Mouse (Mus musculus): ENCODE measurements around the gene Lamtor2. TPM values are rescaled to one million over a fixed set of nuclear protein-coding genes. Genes with fewer than 3 reads are reported as not detected.
"Not testable (repeated sequence)": the region's sequence is repeated elsewhere in the genome, so short reads cannot be mapped to it uniquely, and the experiment has no call there.

The Lamtor2 gene
- 10 to 100 TPM; 87.3 to 94.0 TPM for total RNA-seq (2021)

DNA sequence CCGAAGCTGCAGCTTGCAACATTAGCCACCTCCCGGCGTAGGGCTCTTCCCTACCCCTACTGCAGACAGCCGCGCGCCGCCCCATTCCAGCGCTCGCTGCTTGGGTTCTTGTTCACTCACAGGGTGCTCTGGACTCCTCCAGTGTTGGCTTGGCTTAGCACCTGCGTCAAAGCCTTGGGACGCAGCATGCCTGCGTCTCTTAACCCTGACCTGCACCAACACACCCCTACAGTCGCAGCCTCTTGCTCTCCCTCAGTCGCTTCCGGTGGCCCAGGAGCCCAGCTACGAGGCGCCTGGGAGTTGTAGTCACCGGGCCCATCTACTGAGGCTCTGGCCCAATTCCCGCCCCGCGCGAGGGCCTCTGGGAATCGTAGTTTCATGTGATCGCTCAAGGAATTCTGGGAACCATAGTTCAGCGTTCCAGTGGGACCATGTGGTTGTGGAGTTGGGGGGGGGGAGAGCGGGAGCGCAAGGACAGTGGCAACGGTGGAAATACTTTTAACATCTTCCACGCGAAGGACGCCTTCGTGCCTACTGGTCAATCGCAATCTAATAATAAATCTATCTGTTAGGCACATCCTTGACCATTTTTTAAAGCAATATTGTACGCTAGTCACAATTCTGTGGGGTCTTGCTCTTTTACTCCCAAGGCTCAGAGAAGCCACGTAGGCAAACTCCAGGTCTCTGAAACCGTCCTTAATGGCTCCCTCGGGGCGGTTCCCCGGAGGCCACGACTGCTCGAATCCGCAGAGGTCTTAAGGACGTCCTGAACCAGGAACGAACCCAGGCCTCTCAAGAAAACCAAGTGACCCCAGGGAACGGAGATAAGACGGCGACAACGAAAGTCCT, at the start of gene Lamtor2:
Lamtor2 (minus strand) TSS at position 399 of the 849 bp plus-strand sequence.
- intact Hi-C loops (cut with DNase I), result no loop called here
- peak; percentile 99 for DNase-seq

DNA sequence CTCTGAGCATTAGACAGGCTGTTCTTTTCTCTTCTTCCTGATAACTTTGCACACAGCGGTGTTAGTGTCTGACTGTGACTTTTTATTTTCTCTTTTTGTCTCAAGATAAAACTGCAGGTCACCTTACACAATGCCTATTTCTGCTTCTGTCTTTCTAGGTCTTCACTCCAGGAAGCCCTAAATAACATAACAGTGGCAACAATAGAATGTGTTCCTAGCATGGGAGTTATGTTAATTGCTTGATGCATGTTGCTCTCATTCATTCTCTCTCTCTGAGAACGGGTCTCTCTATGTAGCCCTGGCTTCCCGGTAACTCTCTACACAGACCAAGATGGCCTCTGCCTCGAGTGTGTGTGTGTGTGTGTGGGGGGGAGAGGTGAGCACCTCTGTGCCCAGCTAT, 49.6 kb upstream of the Lamtor2 start:
- intact Hi-C loops (cut with DNase I), result no loop called here
- no peak for DNase-seq

DNA sequence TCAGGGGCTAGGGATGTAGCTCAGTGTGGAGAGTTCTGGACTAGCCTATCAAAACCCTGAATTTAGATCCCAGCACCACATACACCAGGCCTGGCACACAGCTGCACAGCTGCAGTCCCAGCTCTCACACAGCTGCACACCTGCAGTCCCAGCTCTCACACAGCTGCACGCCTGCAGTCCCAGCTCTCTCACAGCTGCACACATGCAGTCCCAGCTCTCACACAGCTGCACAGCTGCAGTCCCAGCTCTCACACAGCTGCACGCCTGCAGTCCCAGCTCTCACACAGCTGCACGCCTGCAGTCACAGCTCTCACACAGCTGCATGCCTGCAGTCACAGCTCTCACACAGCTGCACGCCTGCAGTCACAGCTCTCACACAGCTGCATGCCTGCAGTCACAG, 43.7 kb upstream of the Lamtor2 start:
- DNase-seq; intact Hi-C loops (cut with DNase I): not testable (repeated sequence)

DNA sequence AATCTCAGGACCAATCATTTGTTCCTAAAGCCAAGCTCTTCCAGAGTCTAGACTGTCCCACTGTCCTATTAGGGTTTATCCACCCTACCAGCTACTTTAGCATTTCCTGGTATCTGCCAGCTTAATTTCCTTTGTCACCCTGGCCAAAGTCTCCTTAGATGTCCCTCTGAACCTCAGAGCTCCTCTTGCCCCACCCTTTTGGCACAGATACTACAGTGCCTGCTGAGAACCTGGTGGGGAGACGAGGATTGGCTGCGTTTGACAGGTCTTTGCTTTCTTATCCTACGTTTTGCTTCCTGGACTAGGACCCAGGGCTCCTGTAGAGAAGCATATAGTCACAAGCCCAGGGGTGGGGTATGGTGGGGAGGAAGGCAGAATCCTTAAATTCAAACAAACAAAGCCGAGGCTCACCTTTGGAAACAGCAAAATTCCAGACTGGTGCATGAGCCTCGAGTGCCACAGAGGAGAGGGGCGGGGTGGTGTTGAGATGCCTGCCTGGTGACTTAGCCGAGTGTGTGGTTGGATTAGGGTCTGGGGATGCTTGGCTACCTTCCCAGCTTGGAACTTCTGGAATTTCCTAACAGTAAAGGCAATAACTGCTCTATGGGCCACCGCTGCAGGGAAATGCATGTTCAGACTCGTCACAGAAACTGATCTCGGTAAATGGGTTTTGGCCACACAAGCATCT, 41.2 kb upstream of the Lamtor2 start:
- DNase-seq, result no peak
- intact Hi-C loops (cut with DNase I), result loop anchor here (5.0 kb wide), 2 partner anchors 48 to 143 kb away; no protein-coding TSS in a partner anchor

DNA sequence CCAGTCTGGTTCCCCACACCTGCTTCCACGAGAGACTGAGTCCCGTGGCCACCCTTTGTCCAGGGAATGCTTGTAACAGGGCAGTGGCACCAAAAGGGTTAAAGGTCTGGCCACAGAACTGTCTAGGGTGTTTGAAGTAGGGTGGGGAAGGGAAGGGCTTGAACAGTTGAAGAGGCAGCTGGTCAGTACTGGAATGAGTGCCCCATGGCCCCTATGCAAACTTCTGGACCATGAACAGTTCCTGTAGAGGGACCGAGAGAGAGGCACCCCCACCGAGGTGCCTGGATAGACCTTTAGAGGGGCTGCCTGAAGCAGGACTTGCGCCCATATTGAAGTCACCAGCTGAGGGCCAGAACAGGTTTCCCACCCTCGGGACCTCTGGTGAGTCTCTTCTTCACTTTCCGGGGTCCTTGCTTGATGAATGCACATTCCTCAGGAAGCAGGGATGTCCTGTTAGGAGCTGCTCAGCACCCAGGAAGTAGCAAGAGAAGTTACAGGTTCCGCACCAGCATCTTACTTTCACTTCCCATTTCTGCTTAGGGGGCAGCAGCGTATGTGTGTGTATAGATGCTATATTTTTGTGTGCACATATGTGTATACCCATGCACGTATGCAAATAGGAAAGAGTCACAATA, 40.2 kb upstream of the Lamtor2 start:
- peak in 1 of 2 experiments; percentile 9 for DNase-seq
- intact Hi-C loops (cut with DNase I), result loop anchor here (5.0 kb wide), 2 partner anchors 49 to 144 kb away; no protein-coding TSS in a partner anchor

DNA sequence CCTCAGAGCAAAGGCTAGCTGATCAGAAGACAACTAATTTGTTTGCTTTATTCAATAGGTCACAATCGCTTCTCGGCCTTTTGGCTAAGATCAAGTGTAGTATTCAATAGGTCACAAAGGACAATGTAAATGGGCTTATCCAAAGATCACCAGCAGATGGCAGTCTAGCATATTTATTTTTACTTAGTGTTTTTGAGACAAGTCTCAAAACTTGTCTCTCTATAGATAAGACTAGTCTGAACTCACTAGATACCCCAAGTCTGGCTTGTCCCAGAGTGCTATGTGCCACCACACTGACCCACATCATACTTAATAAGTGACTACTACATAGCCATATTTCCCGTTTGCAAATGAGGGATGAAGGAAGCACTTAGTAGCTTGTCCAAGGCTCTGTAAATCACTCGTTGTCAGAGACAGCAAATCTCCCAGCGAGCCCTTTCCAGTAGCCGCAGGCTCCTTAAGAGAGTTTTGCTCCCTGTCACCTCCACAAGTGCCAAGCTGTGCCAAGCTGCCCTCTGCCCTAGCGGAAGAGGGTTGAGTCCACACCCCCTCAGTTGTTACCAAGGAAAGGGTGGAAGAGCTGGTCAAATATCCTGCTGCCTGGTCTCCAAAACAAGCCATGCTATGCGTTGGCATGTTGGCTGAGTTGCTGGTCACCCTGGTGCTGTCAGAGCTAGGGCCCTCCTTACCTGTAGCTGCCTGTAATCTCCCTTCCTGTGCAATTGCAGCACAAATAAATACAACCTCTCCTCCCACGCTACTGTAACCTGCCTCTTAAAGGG, 39.3 kb upstream of the Lamtor2 start:
- intact Hi-C loops (cut with DNase I), result loop anchor here (5.0 kb wide), 2 partner anchors 50 to 145 kb away; no protein-coding TSS in a partner anchor
- peak; percentile 55 to 79 for DNase-seq

DNA sequence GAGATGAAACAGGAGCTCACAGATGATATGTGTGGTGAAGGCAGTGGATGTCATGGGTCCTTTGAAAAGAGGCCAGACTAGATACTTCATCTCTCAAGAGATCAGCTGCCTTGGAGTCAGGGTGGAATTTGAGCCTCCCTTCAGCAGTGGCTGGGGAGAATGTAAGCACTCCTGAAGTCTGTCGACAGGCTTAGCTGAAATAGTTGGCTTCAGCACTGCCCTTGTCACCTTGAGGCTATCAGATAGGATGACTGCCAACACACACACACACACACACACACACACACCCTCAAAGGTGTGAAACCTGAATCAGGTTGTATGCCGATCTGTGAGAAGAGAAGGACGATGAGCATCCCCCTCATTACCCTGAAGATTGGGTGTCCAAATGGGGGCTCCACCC, 38.2 kb upstream of the Lamtor2 start:
- intact Hi-C loops (cut with DNase I), result loop anchor here (5.0 kb wide), 2 partner anchors 51 to 146 kb away; no protein-coding TSS in a partner anchor
- DNase-seq, result no peak

DNA sequence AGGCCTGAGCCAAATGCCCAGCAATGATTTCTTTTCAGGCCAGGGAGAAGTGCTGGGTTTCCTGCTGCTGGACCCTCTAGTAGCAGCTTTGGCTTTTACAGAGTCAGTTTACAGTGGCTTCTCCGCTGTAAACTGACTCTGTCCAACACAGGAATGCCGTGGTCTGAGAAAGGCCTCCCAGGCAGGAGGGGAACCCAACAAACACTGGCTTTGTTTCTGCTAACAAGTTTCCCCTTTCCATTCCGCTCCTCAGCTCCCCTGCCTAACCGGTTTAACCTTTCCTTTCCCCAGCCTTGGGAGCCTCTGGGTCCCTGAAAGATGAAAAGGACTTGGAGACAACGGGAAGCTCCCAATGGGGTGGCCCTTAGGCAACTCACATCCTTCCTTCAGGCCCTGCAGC, 37.4 kb upstream of the Lamtor2 start:
- intact Hi-C loops (cut with DNase I), result loop anchor here (5.0 kb wide), 2 partner anchors 52 to 147 kb away; no protein-coding TSS in a partner anchor

DNA sequence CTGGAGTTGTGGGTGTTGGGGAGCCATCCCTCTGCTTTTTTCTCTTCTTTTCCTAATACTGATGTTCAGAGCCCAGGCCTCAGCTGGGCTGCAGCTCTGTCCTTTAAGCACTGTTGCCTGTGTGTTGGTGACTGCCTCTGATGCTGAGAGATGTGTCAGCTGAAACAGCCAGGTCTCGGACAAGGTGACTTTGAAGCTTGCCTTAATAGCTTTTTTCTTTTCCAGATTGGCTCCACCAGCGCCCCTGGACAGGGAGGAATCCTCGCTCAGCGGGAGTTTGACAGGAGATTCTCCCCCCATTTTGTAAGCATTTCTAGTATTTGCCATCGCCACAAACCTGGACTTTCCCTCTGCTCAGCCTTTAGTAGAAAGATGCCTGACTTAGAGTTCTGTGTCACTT, 33.8 kb upstream of the Lamtor2 start:
- DNase-seq, result no peak
- intact Hi-C loops (cut with DNase I), result no loop called here

More for the DNA sequence above, 37.4 kb upstream of the Lamtor2 start:
- DNase-seq, result no peak

DNA sequence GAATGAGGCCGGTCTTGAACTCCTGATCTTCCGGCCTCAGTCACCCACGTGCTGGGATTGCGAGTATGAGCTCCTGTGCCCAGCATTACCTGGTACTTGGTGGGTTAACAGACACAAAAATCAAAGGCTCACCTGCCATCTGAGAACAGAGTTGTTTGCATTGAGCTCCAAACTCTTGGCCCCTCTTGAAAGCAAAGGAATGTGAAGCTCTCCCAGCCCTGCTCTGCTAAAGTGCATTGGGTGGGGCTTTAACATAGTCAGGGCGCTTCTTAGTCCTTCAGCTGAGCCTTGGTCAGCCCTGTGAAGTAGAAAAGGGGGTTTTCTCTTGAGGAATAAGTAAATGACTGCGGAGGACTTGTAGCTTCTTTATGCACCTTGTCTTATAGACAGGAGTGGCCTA, 32.9 kb upstream of the Lamtor2 start:
- no peak for DNase-seq
- intact Hi-C loops (cut with DNase I), result no loop called here

DNA sequence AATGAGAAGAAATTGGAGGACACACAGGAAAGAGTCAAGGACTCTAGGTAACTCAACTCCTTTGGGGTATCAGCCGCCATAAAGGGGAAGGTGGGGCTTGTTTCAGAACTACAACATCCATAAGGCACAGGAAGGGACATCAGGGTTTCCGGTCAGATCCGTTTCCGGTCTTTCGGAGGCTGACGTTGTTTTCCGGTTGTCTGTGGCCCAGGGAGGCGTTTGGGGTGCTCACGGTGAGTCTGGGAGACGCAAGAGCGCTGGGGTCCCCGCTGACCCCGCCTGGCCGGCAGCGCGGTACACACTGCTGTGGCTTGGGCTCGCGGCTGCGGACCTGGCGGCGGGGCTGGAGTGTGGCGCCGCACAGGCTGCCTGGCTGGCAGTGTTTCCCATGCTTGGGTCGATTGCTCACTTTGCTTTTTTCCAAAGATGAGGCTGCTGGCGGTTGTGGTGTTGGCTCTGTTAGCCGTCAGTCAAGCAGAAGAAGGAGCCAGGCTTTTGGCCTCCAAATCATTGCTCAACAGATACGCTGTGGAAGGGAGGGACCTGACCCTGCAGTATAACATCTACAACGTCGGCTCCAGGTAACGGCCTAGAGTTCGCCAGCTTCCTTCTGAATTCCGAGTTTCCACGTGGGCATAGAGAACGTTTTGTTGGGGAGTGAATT, 26.7 kb upstream of the Lamtor2 start:
- peak; percentile 86 to 90 for DNase-seq
- intact Hi-C loops (cut with DNase I), result no loop called here

DNA sequence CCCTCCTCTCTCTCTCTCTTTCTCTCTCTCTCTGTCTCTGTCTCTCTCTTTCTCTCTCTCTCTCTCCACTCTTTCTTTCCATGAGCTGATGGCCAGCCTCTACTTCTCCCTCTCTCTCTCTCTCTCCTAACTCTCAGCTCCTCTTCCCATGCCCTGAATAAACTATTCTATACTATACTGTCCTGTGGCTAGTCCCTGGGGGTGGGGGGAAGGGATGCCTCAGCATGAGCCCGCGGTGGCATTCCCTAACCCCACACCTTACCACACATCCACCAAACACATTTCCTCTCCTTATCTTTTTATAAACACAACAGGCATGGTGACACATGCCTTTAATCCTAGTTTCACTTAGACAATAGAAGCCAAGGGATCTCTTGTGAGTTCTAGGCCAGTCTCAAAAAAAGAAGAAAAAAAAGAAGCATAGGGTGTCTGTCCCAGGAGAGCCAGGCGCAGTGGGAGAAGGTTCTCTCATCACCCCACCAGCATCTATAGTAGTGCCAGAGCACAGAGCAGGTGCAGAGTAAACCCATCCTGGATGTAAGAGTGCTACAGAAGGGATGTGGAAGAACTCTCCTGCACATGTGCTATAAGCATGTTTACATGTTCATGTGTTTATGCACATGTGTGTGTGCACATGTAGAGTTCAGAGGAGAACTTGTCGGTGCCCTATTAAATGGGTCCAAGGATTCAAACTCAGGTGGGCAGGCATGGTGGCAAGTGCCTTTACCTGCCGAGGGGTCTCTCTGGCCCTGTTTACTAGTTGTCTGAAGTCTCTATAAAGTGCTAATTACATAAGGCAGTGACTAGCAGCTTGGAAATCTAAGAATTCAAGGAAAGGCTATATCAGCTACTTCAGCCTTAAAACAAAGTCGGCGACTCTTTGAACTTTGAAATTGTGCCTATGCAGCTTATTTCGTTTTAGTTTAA, 25.9 kb upstream of the Lamtor2 start:
- intact Hi-C loops (cut with DNase I), result no loop called here
- DNase-seq, result no peak

DNA sequence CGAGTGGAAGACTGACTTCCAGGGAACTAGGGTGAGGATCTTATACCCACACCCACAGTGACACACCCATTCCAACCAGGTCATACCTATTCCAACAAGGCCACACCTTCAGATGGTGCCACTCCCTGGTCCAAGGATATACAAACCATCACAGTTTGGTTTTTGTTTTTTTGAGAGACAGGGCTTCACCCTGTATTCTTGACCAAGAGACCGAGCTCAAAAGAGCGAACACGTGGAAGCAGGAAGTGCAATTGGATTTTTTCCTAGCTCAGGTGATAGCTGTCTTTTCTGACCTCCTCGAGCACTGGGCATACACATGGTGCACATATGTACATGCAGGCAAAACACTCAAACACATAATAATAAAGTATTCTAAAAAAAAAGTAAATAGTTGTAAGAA, 25.0 kb upstream of the Lamtor2 start:
- DNase-seq; intact Hi-C loops (cut with DNase I): not testable (repeated sequence)

DNA sequence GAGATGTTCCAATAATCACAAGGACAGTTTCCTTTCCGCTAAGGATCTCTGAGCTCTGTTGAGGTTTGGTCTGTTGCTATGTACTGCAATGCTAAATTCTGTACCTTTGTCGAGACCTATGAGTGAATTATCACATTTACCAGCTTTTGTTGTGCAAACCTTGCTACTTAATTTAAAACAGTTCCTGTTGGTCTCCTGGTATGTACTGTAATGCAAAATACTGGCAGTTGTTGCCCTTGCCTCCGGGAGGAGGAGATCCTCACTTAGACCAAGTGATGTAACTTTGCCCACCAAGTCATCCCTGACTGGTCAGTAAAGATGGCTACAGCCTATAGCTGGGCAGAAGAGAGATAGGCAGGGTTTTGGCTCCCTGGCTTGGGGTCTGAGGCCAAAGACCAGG, 22.7 kb upstream of the Lamtor2 start, which contains the start of gene Ssr2:
Ssr2 (plus strand) TSS at position 337 of the 400 bp plus-strand sequence.
- intact Hi-C loops (cut with DNase I), result no loop called here
- no peak for DNase-seq

DNA sequence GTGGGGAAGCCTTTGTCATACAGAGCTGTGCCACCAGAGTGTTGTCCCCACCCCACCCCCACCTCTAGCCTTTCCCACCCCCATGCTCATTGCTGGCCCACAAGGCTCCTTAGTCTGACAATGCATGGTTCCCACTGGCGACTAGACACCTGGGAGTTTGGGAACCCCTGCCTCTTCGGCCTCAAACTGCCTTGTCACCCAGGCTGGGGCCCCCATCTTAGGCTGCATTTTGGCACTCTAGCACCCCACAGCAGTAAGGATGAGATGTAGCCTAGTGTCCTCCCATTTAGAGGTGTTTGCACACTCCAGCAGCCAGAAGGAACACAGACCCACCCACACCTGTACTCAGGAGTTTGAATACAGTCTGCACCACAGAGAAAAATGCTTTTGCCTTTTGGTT, 20.9 kb upstream of the Lamtor2 start:
- no peak for DNase-seq
- intact Hi-C loops (cut with DNase I), result no loop called here

DNA sequence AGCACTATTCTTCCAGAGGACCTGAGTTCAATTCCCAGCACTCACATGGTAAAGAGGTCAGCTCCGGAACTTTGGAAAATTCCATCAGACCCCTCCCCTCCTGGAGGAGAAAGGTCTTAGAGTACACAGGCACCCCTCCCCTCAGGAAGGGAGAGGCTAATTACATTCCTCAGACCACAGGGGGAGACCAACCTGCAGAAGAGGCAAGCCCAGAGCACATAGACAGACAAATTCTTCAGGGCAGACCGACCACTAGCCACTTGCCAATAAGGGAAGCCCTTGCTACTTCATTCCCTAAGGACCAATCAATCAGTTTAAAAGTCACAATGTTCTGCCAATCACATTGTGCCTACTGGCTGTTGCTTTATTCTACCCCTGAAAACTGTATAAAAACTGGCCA, 20.0 kb upstream of the Lamtor2 start:
- no peak for DNase-seq
- intact Hi-C loops (cut with DNase I), result no loop called here

DNA sequence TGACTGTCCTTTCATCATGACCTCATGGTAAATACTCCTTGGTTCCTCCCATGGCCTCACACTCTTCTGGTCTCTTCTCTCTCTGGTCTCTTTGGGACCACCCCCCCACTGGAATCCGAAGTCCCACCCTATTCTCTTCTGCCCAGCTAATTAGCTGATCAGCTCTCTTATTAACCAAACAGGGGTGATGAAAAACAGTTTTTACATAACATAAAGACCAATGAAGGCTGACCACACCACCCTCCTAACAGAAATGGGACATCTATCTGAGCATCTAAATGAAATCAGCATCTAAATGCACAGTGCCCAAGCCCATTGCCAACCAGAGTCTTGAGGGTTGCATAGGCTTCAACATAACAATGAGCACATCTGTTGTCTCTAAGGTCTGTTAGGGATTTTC, 19.0 kb upstream of the Lamtor2 start:
- intact Hi-C loops (cut with DNase I), result no loop called here
- no peak for DNase-seq

DNA sequence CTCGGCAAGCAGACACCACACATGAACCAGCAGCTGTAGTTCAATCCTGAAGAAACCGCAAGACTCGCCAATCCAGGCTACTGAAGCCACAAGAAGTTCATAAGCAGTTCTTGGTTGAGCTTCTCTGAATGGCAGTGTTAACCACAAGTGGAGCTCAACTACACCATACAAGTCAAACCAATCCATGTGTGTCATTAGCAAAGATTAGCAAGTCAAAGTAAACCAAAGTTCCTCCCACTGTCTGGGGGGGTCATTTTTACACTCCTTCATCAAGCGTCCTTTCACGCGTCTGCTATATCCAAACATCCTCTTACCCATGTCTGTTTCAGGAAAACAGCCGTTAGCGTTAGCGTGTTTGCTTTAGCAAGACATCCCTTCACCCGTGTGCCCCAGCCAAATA, 17.5 kb upstream of the Lamtor2 start:
- intact Hi-C loops (cut with DNase I), result no loop called here

DNA sequence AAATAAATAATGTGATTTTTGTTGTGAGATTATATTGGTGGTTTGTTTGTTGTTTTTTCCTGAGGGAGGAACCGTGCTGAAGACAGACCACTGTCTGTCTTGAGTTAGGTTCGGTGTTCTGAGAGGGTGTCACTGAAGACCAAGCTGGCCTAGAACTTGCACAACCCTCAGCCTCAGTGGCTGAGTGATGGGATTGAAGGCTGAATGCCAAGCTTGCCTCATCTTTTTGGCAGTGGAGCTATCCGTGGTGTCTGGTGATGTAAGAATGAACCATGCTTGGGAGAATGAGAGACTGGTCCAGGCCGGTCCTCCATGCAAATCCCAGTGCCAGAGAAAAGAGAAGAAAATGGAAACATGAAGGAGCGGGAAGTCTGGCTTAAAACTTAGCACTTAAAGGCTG, 16.8 kb upstream of the Lamtor2 start:
- intact Hi-C loops (cut with DNase I), result no loop called here

More for the DNA sequence above, 17.5 kb upstream of the Lamtor2 start:
- no peak for DNase-seq

More for the DNA sequence above, 16.8 kb upstream of the Lamtor2 start:
- DNase-seq, result no peak

All from heart, postnatal 10 days (tissue).